Mouse (Mus musculus) MEL (cell line): ENCODE data around the gene Gzme.

Experiments
- CTCF ChIP-seq, 3 experiments: IDR thresholded peaks in 2 of 3; conservative IDR thresholded peaks in 1 of 3; 2 replicates each; pipeline ENCODE4 v1.5.1; 2011 to 2012; ENCODE audit warnings: low read length in 3 of 3, low read depth in 2 of 3, mild to moderate bottlenecking in 2 of 3, improper control_type of control experiment in 1 of 3, inconsistent platforms in 1 of 3, mixed read lengths in 1 of 3, moderate library complexity in 1 of 3; ENCODE audit not compliant: control insufficient read depth in 1 of 3, insufficient read depth in 1 of 3, poor library complexity in 1 of 3, severe bottlenecking in 1 of 3
- EP300 ChIP-seq, 2 experiments: IDR thresholded peaks; 2 replicates each; pipeline ENCODE4 v1.6.1; 2011; ENCODE audit warnings: improper control_type of control experiment in 2 of 2, low read length in 2 of 2, low read depth in 1 of 2, mild to moderate bottlenecking in 1 of 2
- MAX ChIP-seq: IDR thresholded peaks from 2 replicates; pipeline ENCODE4 v1.6.1; 2011; ENCODE audit warnings: low read length, improper control_type of control experiment
- POLR2A ChIP-seq, 2 experiments: IDR thresholded peaks; 2 replicates each; pipeline ENCODE4 v1.6.1; 2011 to 2012; ENCODE audit warnings: low read length in 2 of 2, mild to moderate bottlenecking in 2 of 2, control low read depth in 1 of 2, improper control_type of control experiment in 1 of 2, low read depth in 1 of 2, moderate library complexity in 1 of 2; ENCODE audit not compliant: control insufficient read depth in 1 of 2, insufficient read depth in 1 of 2, poor library complexity in 1 of 2
- USF1 ChIP-seq: IDR thresholded peaks from 2 replicates; pipeline ENCODE4 v1.6.1; 2014; ENCODE audit warnings: low read depth, mild to moderate bottlenecking, inconsistent platforms, low read length, improper control_type of control experiment, moderate library complexity

DNA sequence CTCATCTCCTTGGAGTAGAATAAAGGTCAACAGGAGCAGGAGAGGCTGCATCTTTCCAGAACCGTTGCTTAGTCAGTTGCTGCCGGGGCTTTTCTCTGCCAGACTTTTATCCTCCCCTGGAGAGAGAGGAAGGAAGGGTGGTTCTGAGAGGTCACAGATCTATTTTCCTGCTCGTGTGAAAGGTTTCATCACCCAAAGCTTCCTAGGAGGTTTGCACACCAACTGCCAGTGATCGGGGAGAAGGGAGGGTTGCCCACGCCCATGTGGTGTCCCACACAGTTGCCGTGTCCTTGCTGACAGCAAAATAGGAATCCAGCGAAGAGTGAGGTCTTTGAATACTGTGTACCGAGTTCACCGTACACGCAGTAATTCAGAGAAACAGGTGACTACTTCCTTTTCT, 18.0 kb downstream of the Gzme start, which contains the start of gene Ctsg:
- TF ChIP-seq CTCF (IDR thresholded peaks at IDR 0.05 in 2 of 3, conservative IDR thresholded peaks at IDR 0.05 in 1 of 3; ENCODE audit: control insufficient read depth in 1 of 3, insufficient read depth in 1 of 3, low read depth in 2 of 3, low read length in 3 of 3, poor library complexity in 1 of 3, severe bottlenecking in 1 of 3) (no peak), MAX (no peak), POLR2A (IDR thresholded peaks at IDR 0.05; ENCODE audit: control insufficient read depth in 1 of 2, insufficient read depth in 1 of 2, low read depth in 1 of 2, low read length in 2 of 2, poor library complexity in 1 of 2) (no peak), EP300 (IDR thresholded peaks at IDR 0.05; ENCODE audit: low read depth in 1 of 2, low read length in 2 of 2) (no peak), USF1 (no peak)
